Mouse (Mus musculus): ENCODE measurements around the gene Ctrb1. TPM values are rescaled to one million over a fixed set of nuclear protein-coding genes. Genes with fewer than 3 reads are reported as not detected.

The Ctrb1 gene
- polyA plus RNA-seq, 2 experiments, result 0.10 TPM; not detected in 1

- peak overlapping the region; percentile 82 for H3K4me3 ChIP-seq (replicated peaks; ENCODE audit: low read length)
- H3K4me1 ChIP-seq (ENCODE audit: control insufficient read depth, insufficient read depth, low read length), result peaks cover 67% of the 10 kb centered on the region
- no peaks in the 10 kb centered on the region for H3K36me3 ChIP-seq (ENCODE audit: control insufficient read depth, insufficient read depth, low read length)
- H3K27ac ChIP-seq (replicated peaks; ENCODE audit: low read depth, low read length), result peak overlapping the region; percentile 70
- H3K9ac ChIP-seq (ENCODE audit: low read depth, low read length, severe bottlenecking), result peak overlapping the region; percentile 83
- DNase-seq (ENCODE audit: low spot score), result peak; percentile 96
- no peak for TF ChIP-seq POLR2A (IDR thresholded peaks at IDR 0.05; ENCODE audit: borderline replicate concordance, extremely low read depth, insufficient read depth, insufficient read length)
- H3K4me2 ChIP-seq (replicated peaks; ENCODE audit: low read depth, low read length, severe bottlenecking), result peak overlapping the region; percentile 71
- ATAC-seq (ENCODE audit: low FRiP score, low read depth), result peak; percentile 95
- no peaks in the 10 kb centered on the region for H3K9me3 ChIP-seq (ENCODE audit: control insufficient read depth, low read length)
- 0% methylated on average over 12 of the region's 41 CpGs for WGBS
- no peaks in the 10 kb centered on the region for H3K27me3 ChIP-seq (ENCODE audit: control insufficient read depth, insufficient read depth, low read length)
These were observed 41.2 kb upstream of the Ctrb1 start for GRCm38 (mm10) chr8:111732004-111732403.

- H3K27ac ChIP-seq (replicated peaks; ENCODE audit: low read depth, low read length), result peak overlapping the region; percentile 70
- peak overlapping the region; percentile 71 for H3K4me2 ChIP-seq (replicated peaks; ENCODE audit: low read depth, low read length, severe bottlenecking)
- ATAC-seq (ENCODE audit: low FRiP score, low read depth), result peak; percentile 24; the same call in 1 of the 2 replicates
- peaks cover 66% of the 10 kb centered on the region for H3K4me1 ChIP-seq (ENCODE audit: control insufficient read depth, insufficient read depth, low read length)
- no peaks in the 10 kb centered on the region for H3K36me3 ChIP-seq (ENCODE audit: control insufficient read depth, insufficient read depth, low read length)
- no peaks in the 10 kb centered on the region for H3K9me3 ChIP-seq (ENCODE audit: control insufficient read depth, low read length)
- TF ChIP-seq POLR2A (IDR thresholded peaks at IDR 0.05; ENCODE audit: borderline replicate concordance, extremely low read depth, insufficient read depth, insufficient read length), result no peak
- under 1% methylated on average over 24 of the region's 39 CpGs for WGBS
- peak overlapping the region; percentile 83 for H3K9ac ChIP-seq (ENCODE audit: low read depth, low read length, severe bottlenecking)
- peak overlapping the region; percentile 82 for H3K4me3 ChIP-seq (replicated peaks; ENCODE audit: low read length)
- no peaks in the 10 kb centered on the region for H3K27me3 ChIP-seq (ENCODE audit: control insufficient read depth, insufficient read depth, low read length)
- DNase-seq (ENCODE audit: low spot score), result no peak
These were observed 40.6 kb upstream of the Ctrb1 start for GRCm38 (mm10) chr8:111731231-111731977.

- Histone ChIP-seq H3K4me3 (replicated peaks; ENCODE audit: low read length) (no peak overlapping the region), H3K4me2 (replicated peaks; ENCODE audit: low read depth, low read length, severe bottlenecking) (no peak overlapping the region), H3K9me3 (ENCODE audit: control insufficient read depth, low read length) (no peaks in the 10 kb centered on the region), H3K27me3 (ENCODE audit: control insufficient read depth, insufficient read depth, low read length) (no peaks in the 10 kb centered on the region), H3K27ac (replicated peaks; ENCODE audit: low read depth, low read length) (no peak overlapping the region), H3K4me1 (ENCODE audit: control insufficient read depth, insufficient read depth, low read length) (peaks cover 54% of the 10 kb centered on the region), H3K36me3 (ENCODE audit: control insufficient read depth, insufficient read depth, low read length) (no peaks in the 10 kb centered on the region), H3K9ac (ENCODE audit: low read depth, low read length, severe bottlenecking) (no peak overlapping the region)
- 64% methylated on average over 7 of the region's 7 CpGs for WGBS
- ATAC-seq (ENCODE audit: low FRiP score, low read depth) (no peak), DNase-seq (ENCODE audit: low spot score) (no peak)
- TF ChIP-seq POLR2A (IDR thresholded peaks at IDR 0.05; ENCODE audit: borderline replicate concordance, extremely low read depth, insufficient read depth, insufficient read length), result no peak
These were observed 38.7 kb upstream of the Ctrb1 start for GRCm38 (mm10) chr8:111729233-111730170.

GRCm38 (mm10) chr8:111728481-111728880 lies 37.7 kb upstream of the Ctrb1 start:
- Histone ChIP-seq H3K4me2 (replicated peaks; ENCODE audit: low read depth, low read length, severe bottlenecking) (no peak overlapping the region), H3K9me3 (ENCODE audit: control insufficient read depth, low read length) (no peaks in the 10 kb centered on the region), H3K4me3 (replicated peaks; ENCODE audit: low read length) (no peak overlapping the region), H3K27me3 (ENCODE audit: control insufficient read depth, insufficient read depth, low read length) (no peaks in the 10 kb centered on the region), H3K27ac (replicated peaks; ENCODE audit: low read depth, low read length) (no peak overlapping the region), H3K4me1 (ENCODE audit: control insufficient read depth, insufficient read depth, low read length) (peaks cover 43% of the 10 kb centered on the region), H3K9ac (ENCODE audit: low read depth, low read length, severe bottlenecking) (no peak overlapping the region), H3K36me3 (ENCODE audit: control insufficient read depth, insufficient read depth, low read length) (no peaks in the 10 kb centered on the region)
- DNase-seq (ENCODE audit: low spot score) (no peak), ATAC-seq (ENCODE audit: low FRiP score, low read depth) (no peak)
- TF ChIP-seq POLR2A (IDR thresholded peaks at IDR 0.05; ENCODE audit: borderline replicate concordance, extremely low read depth, insufficient read depth, insufficient read length), result no peak
- WGBS, result 81% methylated on average over 5 of the region's 5 CpGs

GRCm38 (mm10) chr8:111727553-111727952 lies 36.7 kb upstream of the Ctrb1 start:
- no peak overlapping the region for H3K9ac ChIP-seq (ENCODE audit: low read depth, low read length, severe bottlenecking)
- no peak overlapping the region for H3K27ac ChIP-seq (replicated peaks; ENCODE audit: low read depth, low read length)
- H3K4me2 ChIP-seq (replicated peaks; ENCODE audit: low read depth, low read length, severe bottlenecking), result no peak overlapping the region
- H3K27me3 ChIP-seq (ENCODE audit: control insufficient read depth, insufficient read depth, low read length), result no peaks in the 10 kb centered on the region
- 62% methylated on average over 4 of the region's 4 CpGs for WGBS
- peaks cover 34% of the 10 kb centered on the region for H3K4me1 ChIP-seq (ENCODE audit: control insufficient read depth, insufficient read depth, low read length)
- no peak for TF ChIP-seq POLR2A (IDR thresholded peaks at IDR 0.05; ENCODE audit: borderline replicate concordance, extremely low read depth, insufficient read depth, insufficient read length)
- H3K9me3 ChIP-seq (ENCODE audit: control insufficient read depth, low read length), result no peaks in the 10 kb centered on the region
- ATAC-seq (ENCODE audit: low FRiP score, low read depth) (no peak), DNase-seq (ENCODE audit: low spot score) (no peak)
- no peak overlapping the region for H3K4me3 ChIP-seq (replicated peaks; ENCODE audit: low read length)
- no peaks in the 10 kb centered on the region for H3K36me3 ChIP-seq (ENCODE audit: control insufficient read depth, insufficient read depth, low read length)
